Mouse (Mus musculus): ENCODE results near the gene Ccdc155.

GRCm38 (mm10) chr7:45144368-45145174, 60.1 kb downstream of the Ccdc155 start:
- TF ChIP-seq CTCF (IDR thresholded peaks at IDR 0.05; ENCODE audit: extremely low read depth, insufficient read depth, insufficient read length, insufficient replicate concordance) (no peak), POLR2A (IDR thresholded peaks at IDR 0.05; ENCODE audit: low read depth, low read length) (no peak)

All from spleen, adult 2 months (tissue).